Mouse (Mus musculus): ENCODE results near the gene Rpl36.

Gene Rpl36

GRCm38 (mm10) chr17:56613236-56613844 lies at the start of gene Rpl36:
TSS of gene Rpl36 (plus strand) at chr17:56613416.
- peak; percentile 77 for DNase-seq (ENCODE audit: extremely low read depth, low read depth)

- no peak for DNase-seq (ENCODE audit: extremely low read depth, low read depth)
Observed at GRCm38 (mm10) chr17:56566293-56566692, 46.9 kb upstream of the Rpl36 start.

- no peak for DNase-seq (ENCODE audit: extremely low read depth, low read depth)
Observed at GRCm38 (mm10) chr17:56566918-56567317, 46.3 kb upstream of the Rpl36 start.

DNA sequence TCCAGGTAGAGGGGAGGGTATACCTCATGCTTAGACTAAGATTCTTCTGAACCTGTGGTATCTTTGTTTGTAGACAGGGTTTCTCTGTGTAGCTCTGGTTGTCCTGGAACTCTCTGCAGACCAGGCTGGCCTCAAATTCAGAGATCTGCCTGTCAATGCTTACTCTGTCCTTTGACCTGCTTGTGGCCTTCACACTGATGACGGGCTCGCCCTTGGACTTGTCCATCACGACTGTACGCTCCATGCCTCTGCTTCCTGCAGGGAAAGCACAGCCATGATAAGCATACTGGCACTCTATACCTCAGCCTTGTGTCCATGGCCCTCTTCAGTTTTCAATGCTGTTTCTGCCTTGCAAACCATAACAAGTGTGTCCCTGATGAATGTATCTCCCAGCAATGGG lies 45.8 kb upstream of the Rpl36 start:
- no peak for DNase-seq (ENCODE audit: extremely low read depth, low read depth)

DNA sequence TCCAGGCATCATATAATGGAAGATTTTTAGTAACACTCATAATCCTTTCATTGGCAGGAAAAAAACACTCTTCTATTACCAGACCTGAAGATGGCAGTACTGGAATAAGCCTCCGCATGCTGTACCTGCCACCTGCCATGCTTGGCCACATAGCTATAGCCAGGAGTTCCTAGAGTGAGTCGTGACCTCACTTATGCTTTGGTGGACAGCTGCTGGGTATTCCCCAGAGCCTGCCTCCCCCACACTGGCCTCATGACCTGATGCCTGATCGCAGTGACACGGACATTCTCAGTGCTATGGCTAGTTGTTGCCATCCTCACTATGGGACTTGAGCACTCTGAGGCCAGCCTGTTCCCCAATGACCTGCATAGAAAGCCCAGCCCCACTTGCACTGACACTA lies 42.9 kb upstream of the Rpl36 start:
- no peak for DNase-seq (ENCODE audit: extremely low read depth, low read depth)

DNA sequence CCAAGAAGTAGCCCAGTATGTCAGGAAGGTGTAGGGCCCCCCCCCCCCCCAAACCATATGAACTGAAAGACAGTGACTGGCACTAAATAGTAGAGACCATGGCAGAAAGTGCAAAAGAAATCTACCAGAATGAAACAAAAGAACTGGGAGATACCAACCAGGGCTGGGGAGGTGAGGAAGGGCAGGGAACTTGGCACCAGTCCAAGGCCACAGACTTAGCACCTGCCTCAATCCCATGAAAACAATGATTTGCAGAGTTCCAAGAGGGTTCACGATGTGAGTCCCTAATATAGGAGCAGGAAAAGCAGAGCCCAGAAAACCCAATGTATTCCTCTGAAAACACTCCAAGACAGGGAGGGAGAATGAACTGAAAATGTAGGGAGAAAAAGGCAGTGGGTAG lies 41.1 kb upstream of the Rpl36 start:
- DNase-seq (ENCODE audit: extremely low read depth, low read depth): no peak

DNA sequence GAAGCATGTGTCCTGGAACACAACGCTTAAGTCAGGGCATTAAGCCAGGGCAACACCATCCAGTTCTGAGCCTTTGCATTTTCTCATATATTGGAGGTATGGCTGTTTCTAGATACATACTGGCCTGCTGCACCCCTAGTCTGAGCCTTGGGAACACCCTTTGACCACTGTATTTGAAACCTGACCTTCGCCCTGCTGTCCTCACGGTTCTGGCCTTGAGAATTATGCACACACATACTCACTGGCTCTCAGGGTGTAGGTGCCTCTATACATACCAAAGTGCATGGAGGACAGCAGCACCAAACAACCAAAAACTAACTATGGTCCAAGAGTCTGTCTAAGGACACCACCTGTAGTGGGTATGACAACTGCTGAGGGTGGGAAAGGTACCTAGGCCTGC lies 40.3 kb upstream of the Rpl36 start:
- no peak for DNase-seq (ENCODE audit: extremely low read depth, low read depth)

DNA sequence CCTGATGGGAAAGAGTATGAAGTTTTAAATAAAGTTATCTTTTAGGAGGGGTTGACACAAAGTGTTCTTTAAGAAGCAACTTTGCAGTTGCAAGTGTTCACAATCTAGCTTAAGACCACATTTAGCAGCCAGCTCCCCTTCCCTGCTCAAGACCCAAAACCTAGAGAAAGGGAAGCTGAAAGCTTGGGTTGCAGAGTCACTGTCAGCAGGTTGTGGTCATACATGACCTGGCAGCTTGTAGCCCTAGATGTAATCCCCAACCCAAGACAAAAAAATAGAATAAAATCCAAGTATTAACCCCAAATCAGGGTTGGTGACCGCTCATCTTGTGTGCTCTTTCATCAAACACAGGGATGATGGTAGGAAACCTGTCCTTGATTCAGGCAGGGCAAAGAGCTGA lies 30.1 kb upstream of the Rpl36 start:
- DNase-seq (ENCODE audit: extremely low read depth, low read depth): peak; percentile 28

GRCm38 (mm10) chr17:56583611-56584256 lies 29.5 kb upstream of the Rpl36 start:
- DNase-seq (ENCODE audit: extremely low read depth, low read depth): peak; percentile 33

DNA sequence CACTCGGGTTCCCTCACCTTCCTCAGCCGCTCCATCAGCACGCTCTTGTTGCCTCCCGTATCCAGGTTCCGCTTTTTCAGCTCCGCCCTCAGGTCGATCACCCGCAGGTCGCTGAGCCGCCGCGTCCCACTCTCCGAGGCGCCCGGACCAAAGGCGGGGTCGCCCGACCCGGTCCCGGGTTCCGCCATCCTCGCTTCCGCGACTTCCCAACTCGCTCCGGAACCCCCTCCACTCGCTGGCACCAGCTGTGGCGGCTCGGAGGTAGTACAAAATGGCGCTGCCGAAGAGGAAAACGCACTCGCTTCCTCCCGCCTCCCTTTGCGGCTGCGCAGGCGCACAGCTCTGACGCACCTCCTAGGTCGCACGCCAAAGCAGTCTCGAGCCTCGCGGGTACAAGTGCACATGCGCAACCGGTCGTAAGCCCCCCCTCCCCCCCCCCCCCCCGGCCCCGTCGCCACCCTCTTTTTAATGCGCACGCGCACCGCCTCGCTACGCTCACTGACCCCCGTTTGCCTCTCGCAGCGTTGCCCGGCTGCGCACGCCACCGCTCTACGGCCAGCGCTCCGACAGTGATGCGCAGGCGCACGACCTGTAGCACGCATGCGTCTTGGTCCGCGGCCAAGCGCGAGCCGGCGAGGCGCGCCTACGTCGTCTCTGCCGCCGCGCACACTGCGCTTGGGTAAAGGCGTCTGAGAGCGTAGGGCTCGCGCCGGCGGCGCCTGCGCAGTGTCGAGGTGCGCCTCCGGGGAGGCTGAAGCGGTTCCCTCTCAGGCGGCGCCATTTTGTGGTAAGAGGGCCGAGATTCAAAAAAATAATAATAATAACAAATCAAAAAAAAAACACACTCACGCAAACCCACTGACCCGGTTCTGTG lies 28.7 kb upstream of the Rpl36 start, which contains the start of the genes Safb2 and Safb:
Gene Safb2, minus strand, starts transcription at position 329 of the 874 bp plus-strand sequence.
Gene Safb, plus strand, starts transcription at position 569 of the 874 bp plus-strand sequence.
- DNase-seq (ENCODE audit: extremely low read depth, low read depth): peak; percentile 92

- peak; percentile 22 for DNase-seq (ENCODE audit: extremely low read depth, low read depth)
Observed at GRCm38 (mm10) chr17:56585171-56585821, 27.9 kb upstream of the Rpl36 start.

DNA sequence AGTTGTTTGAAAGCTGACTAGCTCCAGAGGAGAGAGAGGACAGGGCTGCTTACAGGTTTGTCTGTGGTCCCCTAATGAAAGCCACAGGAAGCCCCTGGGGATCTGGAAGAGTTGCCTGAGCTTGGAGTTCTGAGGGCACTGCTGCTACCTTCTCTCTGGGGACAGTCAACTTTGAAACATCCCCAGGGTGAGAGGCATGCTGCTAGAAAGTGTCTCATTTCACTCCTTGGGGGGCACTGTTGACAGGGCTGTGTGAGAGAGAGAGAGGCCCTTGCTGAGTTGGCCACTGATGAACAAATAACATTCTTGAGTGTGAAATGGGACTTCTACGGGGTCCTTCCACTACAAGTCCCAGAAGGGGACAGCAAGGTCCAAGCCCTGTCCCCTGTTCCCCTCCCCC lies 25.4 kb upstream of the Rpl36 start:
- DNase-seq (ENCODE audit: extremely low read depth, low read depth): no peak

DNA sequence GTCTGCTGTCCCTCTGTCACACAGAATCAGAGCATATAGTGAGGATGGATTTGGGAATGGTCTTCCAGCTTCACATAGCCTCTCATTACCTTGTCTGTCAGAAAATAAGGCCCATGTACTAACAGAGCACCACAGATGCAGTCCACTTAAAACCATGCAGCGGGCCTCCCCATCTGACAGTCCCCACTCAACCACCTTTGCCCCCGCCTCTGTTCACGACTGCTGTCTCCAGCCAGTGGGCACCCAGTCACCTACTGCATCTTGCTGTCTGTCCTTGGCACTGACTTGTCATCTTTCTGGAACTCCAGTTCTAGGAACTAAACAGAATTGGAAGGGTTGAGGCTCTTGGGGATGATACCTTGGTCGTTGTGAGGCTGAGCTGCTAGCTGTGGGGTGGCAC lies 24.3 kb upstream of the Rpl36 start:
- no peak for DNase-seq (ENCODE audit: extremely low read depth, low read depth)

DNA sequence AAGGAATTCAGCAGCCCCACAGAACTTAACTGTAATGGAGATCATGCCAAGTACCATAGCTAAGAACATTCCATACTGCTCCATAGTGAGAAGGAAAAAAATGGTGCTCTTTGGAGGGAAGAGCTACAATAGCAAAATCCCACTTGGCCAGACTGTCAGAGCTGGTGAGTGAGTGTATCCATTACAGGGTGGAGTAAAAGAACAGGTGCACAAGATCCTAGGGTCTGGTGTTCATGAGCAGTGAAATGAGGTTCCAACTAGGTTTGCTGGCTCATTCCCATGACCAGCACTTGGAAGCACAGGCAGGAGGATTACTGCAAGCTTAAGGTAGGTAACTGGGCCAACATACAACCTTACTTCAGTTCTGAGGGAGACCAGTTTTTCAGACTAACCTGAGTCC lies 20.7 kb upstream of the Rpl36 start:
- DNase-seq (ENCODE audit: extremely low read depth, low read depth): no peak

DNA sequence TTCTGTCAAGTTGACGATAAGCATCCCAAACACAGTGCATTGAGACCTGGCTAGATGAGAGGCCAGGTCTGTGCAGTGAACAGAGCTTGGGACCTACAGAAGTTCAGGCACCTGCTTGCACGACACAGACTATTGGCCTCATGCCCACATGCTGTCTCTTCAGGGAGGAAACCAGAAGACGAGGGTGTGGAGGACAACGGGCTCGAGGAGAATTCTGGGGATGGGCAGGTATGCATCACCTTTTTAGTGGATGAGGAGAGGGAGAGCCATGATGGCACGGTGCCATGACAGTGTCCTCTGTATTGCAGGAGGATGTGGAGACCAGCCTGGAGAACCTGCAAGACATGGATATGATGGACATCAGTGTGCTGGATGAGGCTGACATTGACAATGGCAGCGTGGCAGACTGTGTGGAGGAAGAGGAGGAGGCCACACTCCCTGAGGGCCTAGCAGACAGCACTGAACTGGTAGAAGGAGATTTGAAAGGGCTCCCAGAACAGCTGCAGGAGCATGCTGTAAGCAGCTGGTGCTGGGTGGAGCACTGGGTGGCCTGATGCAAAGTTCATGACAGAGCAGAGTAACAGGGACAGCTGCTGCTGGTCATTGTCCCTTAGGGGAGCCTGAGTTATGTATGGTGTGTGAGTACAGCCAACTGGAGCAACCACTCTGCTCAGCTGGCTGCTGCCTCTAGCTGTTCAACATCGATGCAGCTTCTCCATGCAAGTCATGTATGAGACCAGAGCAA lies 19.5 kb upstream of the Rpl36 start:
- DNase-seq (ENCODE audit: extremely low read depth, low read depth): no peak

- no peak for DNase-seq (ENCODE audit: extremely low read depth, low read depth)
Observed at GRCm38 (mm10) chr17:56603186-56604069, 9.8 kb upstream of the Rpl36 start.

DNA sequence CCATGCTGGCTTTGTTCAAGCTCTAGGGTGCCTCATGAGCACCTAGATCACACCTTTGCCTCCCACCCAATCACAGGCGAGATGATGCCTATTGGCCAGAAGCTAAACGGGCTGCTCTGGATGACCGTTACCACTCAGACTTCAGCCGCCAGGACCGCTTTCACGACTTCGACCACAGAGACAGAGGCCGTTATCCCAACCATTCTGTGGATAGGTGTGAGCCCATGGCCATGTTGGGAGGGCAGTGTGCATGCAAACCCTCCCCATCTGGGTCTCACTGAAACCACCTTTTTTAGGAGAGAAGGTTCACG lies 9.2 kb upstream of the Rpl36 start:
- no peak for DNase-seq (ENCODE audit: extremely low read depth, low read depth)

- no peak for DNase-seq (ENCODE audit: extremely low read depth, low read depth)
Observed at GRCm38 (mm10) chr17:56604422-56604821, 8.8 kb upstream of the Rpl36 start.

- DNase-seq (ENCODE audit: extremely low read depth, low read depth): no peak
Observed at GRCm38 (mm10) chr17:56605431-56605830, 7.8 kb upstream of the Rpl36 start.

DNA sequence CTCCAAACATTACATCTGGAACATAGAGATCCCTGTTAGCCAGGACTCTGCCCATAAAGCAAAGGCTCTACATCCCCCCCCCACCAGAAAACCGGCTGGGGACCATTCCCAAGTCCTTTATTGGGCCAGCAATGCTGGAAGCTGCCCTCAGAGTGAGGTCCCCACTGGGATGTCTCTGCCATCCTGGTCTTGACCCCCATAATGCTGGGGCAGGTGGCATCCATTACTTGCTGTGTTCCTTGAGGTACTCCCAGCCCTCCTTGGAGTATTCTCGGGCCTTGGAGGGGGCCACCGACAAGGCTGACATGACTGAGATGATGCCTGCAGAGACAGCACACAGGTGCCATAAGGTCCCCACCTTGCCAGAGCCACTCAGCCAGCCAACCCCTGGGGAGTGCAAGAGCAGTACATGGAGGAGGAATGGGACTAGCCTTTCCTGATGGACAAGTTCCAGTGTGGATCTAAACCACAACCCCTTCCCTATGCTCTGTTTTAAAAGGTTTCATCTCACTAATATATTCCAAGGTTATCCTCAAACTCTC lies 5.6 kb upstream of the Rpl36 start:
- DNase-seq (ENCODE audit: extremely low read depth, low read depth): no peak

Data from MEL-GATA-1-ER (cell line).